Mouse (Mus musculus): ENCODE measurements around the gene Triobp.

DNA sequence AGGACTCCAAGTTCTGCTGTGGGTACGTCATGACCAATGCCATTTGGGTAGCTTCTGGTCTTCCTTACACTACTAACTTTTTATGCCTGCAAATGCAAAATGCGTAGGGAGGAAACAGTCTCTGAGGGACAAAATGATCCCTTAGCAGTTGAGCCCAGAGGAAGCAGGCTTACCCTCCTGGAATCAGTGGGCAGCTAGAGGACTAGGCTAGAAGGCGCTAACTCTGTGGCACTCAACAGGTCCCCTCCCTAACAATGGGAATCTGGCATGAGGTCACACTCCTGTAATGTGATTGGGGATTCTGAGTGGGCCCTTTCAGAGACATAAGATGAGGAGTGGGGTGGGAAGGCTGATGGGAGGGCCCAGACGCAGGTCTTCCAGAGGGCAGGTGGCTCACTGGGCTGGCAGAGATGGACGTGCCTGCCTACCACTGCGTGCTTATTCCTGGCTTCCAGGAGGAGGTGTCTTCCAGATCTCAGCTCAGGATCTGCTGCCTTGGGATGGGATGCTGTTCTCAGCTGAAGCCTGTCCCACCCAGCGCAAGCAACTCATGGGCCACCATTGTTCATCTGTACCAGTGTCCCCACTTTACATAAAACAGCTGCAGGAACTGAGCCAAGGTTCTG, 16.6 kb upstream of the Triobp start:
- TF ChIP-seq CTCF (IDR thresholded peaks at IDR 0.05; ENCODE audit: insufficient read depth, low read length): no peak
- no peak for TF ChIP-seq POLR2A (IDR thresholded peaks at IDR 0.05; ENCODE audit: borderline replicate concordance, extremely low read depth, low read depth, low read length)
